Mouse (Mus musculus) cerebellum, postnatal 4 days (tissue): ENCODE measurements around the gene Cbfa2t3.

Source experiments
- DNase-seq, 2 experiments: peaks; one replicate each; pipeline ENCODE4 v3.0.0; 2022; ENCODE audit warnings: low spot score in 2 of 2, mixed read lengths in 1 of 2

Gene Cbfa2t3

DNA sequence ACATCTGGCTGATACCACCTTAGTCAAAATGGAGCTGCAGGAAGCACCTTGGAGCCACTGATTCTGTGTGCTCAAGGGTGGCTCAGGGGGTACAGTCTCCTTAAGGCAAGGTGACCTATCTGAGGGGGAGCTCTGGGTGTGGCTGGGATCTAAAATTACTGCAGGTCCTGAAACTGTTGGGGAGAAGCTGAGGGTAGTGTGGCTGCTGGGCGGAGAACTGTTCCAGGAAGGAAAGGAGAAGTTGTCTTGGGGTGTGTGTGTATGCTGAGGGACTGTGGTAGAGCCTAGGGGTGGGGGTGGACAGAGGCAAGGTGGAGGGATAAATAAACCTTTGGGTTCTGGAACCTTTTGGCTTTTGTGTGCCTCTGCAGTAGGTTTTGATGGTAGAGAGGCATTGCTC is 9.6 kb downstream of the Cbfa2t3 start:
- DNase-seq, result no peak

DNA sequence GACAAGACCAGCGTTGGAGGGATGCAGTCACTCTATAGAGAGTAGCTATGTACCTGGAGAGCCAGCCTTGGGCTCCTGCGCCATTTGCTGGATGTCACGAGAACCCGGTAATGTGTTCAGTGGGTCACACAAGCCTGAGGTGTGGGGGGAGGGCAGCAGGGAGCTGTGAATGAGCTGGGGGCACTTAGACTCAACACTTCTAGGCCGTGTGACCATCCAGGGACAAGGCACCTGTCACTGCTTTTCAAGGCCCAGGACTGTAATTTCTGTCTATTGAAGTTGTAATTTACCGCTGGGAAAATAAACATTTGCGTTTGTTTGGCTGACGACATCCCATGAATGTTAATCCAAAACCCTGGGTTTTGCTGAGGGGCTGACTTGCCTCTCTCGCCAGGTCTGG is 12.0 kb downstream of the Cbfa2t3 start:
- DNase-seq, result no peak

GRCm38 (mm10) chr8:122685097-122685861 is 13.6 kb downstream of the Cbfa2t3 start:
- DNase-seq, result no peak

DNA sequence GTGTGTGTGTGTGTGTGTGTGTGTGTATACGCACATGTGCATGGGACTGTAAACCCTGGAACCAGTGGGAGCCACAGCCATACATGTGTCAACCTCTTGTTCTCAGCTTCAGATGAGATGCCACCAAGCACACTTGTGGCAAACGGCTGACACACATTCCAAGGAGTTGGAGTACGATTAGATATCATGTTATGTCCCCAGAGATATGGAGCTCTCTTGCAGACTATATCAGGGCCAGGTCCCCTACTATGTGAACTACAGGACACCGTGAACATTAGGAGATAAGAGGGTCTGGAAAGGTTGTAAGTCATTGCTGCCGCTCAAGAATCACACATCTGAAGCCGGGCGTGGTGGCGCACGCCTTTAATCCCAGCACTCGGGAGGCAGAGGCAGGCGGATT is 16.1 kb downstream of the Cbfa2t3 start:
- no peak for DNase-seq

DNA sequence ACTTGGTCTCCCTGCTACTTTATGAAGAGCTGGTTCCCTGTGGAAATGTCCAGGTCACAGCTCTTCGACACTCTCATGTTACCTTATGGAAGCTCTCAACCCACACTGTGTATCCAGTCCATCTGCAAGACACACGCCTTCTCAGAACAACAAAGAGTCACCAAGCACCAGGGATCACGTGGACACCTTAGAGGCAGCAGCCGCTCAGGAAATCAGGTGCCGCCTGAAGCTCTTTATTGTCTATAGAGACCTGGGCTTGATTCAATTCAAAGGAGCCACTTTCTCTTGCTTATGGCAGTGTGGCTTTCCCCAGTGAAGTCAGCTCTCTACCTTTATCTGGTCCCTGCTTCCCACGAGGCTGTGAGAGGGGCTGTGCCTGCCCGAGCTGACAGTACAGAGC is 18.7 kb downstream of the Cbfa2t3 start:
- DNase-seq, result no peak

GRCm38 (mm10) chr8:122679325-122679920 is 19.5 kb downstream of the Cbfa2t3 start:
- DNase-seq, result no peak

DNA sequence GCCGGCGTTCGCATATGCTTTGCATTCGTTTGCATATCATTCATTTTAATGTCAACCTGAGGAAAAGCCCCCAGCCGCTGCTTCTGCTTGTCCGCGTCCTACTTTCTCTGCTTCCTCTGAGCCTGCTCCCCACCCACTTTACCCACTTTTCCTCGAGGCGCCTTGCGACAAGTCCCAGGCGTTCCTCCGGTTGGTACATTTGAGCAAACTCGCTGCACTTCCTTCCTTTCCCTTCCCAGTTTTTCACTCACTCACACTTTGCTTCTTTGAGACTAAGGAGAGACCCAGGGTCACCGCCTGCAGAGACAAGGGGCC is 20.1 kb downstream of the Cbfa2t3 start:
- DNase-seq, result no peak

DNA sequence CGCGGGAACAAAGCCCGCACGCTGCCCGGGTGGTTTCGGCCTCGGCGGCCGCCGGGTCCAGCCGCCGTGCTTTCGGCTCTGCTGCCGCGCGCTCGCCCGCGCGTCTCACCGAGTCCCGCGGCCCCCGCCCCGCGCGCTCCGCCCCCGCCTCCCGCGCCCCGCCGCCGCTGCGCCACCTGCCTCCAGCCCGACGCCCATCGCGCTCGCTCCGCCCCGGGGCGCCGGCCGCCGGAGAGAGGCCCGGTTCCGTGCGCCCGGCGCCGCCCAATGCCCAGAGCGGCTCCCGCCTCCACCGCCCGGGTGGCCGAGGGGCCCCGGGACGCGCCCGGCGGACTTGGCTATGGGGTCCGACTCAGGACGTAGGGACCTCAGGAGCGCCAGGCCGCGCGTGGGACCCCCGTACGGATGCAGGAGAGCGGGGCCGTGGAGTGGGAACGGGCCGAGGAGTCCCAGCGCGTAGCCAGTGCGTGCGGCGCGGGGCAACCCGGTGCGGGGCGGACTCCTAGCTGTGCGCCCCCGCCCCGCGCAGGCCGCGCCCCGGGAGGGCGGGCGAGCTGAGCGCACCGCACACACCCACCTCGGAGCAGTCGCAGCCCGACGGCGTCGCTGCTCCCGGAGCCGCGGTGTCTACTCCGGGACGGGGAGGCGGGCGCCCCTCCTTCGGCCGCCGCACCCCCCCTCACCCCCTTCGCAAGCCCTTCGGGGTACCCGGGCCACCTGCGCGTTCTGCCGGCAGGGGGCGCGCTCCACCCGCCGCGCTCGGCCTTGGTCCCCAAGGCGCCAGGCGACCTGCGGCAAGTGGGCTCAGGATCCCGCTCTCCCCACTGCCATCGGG is 20.6 kb downstream of the Cbfa2t3 start:
- DNase-seq, result peak; percentile 78 to 90

DNA sequence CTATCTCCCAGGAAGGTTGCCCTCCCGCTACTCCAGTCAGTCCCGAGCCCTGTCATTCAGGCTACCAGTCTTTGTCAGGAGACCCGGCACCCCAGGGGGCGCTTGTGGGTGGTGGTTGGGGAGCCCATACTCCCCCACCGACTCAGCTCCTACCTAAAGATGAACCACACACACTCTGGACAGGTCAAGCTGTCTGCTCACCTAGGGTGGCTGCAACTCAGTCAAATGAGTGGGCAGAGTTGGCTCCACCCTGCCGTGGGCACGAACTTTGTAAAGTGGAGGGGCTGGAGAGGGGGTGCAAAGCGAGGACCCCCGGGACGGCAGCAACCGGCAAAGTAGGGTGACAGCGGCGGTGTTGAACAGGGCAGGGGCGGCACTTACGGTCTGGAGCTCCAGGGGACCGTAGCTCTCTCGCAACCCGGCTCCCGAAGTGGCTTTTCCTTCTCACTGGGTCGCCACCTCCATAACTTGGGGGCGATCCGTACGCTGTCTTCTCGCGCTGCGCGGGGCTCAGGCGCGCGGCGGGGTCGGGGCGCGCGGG is 21.4 kb downstream of the Cbfa2t3 start:
- DNase-seq, result no peak

- DNase-seq, result peak in 1 of 2 experiments; percentile 84
These were observed 22.1 kb downstream of the Cbfa2t3 start for GRCm38 (mm10) chr8:122676621-122677480.

DNA sequence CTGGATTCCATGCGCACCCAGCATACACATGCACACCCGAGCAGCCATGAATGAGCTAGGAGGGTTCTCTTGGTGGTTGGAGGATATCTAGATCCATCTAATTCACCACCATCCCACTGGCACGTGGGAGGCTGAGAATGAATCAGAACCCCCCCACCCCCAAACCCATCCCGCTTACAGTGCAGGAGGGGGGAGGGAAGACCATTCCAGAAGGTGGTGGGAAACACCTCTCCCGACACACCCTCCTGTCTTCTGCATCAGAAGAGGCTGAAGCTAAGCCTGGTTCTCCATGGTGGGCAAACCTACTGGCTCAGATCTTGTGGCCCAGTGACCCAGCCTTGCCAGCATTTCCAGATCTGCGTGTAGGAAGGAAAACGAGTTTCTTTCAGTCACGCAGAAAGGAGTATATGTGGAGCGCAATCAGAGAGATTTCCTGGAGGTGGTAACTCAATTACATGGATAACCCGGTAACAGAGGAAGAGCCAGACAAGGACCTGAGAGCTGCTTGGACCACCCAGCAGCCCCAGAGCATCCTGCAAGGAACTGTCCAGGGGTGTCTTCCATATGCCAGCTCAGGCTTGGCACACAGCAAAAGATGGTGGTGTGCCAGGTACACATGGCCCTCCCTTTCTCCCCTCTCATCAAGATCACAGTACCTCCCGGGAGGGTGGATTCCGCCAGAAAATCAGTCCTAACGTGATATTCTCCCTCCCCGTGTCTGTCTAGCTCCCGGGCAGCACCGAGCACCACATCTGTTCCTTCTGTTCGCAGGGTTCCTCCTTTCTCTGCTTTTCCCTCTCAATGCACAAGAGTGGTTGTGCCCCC is 23.1 kb downstream of the Cbfa2t3 start:
- peak in 1 of 2 experiments; percentile 56 for DNase-seq

GRCm38 (mm10) chr8:122674999-122675398 is 23.9 kb downstream of the Cbfa2t3 start:
- no peak for DNase-seq

DNA sequence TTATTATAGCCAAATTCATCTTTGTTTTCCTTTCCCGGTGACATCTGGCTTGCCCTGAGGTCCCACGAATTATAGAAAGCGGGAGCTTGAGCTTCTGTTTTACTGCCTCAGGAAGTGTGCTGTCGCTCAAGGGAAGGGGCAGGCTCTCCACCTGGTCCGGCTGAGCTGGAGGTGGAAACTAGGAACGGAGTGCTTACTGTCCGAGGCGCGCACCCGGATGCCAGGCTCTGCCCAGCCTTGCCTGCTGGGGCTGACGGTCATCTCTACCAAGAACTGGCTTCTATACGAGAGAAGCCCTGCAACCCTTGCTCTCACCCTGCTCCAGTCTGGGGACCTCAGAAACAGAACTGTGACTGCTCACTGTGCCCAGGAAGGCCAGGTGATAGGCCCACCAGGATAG is 24.9 kb downstream of the Cbfa2t3 start:
- no peak for DNase-seq

DNA sequence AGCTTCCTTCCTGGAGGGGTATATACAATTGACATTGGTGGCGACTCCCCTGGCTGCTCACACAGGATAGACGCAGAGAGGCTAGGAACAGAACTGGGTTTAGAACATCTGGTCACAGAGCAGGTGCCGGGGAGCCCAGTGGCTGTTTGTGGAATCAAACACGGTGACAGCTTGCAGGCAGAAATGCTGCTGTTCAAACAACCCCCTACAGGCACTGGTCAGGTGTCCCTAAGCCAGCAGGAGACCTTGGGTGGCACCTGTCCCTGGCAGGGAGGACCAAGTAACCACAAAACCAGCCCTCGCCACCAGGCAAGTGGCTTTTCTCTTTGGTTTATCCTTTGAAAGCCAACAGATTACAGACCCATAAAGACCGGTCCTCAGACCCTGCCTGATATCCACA is 27.0 kb downstream of the Cbfa2t3 start:
- no peak for DNase-seq

DNA sequence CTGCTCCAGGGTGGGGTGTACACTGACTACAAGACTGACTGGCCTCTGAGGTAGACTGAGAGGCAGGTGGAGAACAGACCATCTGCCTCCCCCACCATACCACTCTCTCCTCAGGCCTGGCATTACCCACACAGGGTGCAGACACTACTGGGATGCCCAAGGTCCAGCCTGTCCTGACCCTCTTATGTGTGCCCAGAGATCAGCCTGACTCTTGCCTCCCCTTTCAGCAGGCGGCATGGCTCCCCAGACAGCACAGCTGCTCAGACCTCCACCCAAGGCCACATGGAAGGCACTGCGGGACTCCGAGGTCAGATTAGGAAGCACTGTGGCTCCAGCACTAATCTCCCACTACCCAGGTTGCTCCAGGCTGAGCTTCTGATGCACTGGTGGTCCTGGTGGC is 28.2 kb downstream of the Cbfa2t3 start:
- no peak for DNase-seq

- DNase-seq, result no peak
These were observed 28.9 kb downstream of the Cbfa2t3 start for GRCm38 (mm10) chr8:122670001-122670400.

DNA sequence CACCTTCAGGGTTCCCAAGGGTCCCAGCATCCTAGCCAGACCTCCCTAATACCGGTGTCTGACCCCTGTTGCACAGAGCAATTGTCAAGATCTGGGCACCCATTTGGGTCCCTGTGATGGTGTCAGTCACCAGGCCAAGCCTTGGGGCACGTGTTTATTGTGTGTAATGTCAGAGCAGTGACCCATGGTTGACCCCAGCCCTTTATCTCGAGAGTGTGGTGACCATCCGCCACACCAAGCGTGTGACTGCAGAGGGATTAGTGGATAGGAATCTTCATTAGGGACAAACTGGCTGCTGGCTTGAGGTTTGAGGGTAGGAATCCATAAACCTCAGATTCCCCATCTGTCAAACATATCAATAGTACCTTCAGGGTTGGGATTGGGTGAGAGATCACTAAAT is 29.5 kb downstream of the Cbfa2t3 start:
- DNase-seq, result no peak

GRCm38 (mm10) chr8:122667854-122668253 is 31.1 kb downstream of the Cbfa2t3 start:
- DNase-seq, result no peak

GRCm38 (mm10) chr8:122666827-122667226 is 32.1 kb downstream of the Cbfa2t3 start:
- DNase-seq, result no peak

GRCm38 (mm10) chr8:122666338-122666764 is 32.6 kb downstream of the Cbfa2t3 start:
- DNase-seq, result no peak
